Mouse (Mus musculus) Patski (cell line): ENCODE measurements around the gene Repin1. TPM values are rescaled to one million over a fixed set of nuclear protein-coding genes. Genes with fewer than 3 reads are reported as not detected.

Source experiments
- ATAC-seq: fragments of 100-300 bp; one replicate; pipeline ENCODE4 v1.8.0; 2021
- CTCF ChIA-PET: fragments of 350-600 bp; sonication (Branson Sonifier 250); formaldehyde crosslinking; loops from one replicate; lab custom pipeline; 2022; ENCODE audit warnings: inconsistent platforms; lab: Charles Lee
- POLR2A ChIA-PET: fragments of 350-600 bp; sonication (Branson Sonifier 250); formaldehyde crosslinking; loops from one replicate; lab custom pipeline; 2022; ENCODE audit warnings: antibody characterized with exemption, inconsistent platforms; lab: Charles Lee
- DNase-seq: peaks from one replicate; pipeline ENCODE4 v3.0.0-alpha.2; 2011; ENCODE audit warnings: low read depth, low spot score
- H3K27me3 ChIP-seq: fragments of 371-371 bp; one replicate; pipeline ENCODE4 v1.5.1; 2021
- CTCF ChIP-seq: fragments of 100-300 bp; IDR thresholded peaks from one replicate; pipeline ENCODE4 v1.5.1; 2021
- in situ Hi-C: fragments of 300-500 bp; cut with MboI; formaldehyde crosslinking; loops from 3 replicates; pipeline ENCODE4 v1.11.1; 2018; ENCODE audit warnings: low pct_unique_long_range_greater_than_20kb, mixed read lengths
- polyA plus RNA-seq: library from polyadenylated mRNA; unstranded; gene quantifications from one replicate; pipeline ENCODE4 v1.2.3, GENCODE M21; 2021

The Repin1 gene
- polyA plus RNA-seq, 1 experiment from 2014 or later = 44.2 TPM

DNA sequence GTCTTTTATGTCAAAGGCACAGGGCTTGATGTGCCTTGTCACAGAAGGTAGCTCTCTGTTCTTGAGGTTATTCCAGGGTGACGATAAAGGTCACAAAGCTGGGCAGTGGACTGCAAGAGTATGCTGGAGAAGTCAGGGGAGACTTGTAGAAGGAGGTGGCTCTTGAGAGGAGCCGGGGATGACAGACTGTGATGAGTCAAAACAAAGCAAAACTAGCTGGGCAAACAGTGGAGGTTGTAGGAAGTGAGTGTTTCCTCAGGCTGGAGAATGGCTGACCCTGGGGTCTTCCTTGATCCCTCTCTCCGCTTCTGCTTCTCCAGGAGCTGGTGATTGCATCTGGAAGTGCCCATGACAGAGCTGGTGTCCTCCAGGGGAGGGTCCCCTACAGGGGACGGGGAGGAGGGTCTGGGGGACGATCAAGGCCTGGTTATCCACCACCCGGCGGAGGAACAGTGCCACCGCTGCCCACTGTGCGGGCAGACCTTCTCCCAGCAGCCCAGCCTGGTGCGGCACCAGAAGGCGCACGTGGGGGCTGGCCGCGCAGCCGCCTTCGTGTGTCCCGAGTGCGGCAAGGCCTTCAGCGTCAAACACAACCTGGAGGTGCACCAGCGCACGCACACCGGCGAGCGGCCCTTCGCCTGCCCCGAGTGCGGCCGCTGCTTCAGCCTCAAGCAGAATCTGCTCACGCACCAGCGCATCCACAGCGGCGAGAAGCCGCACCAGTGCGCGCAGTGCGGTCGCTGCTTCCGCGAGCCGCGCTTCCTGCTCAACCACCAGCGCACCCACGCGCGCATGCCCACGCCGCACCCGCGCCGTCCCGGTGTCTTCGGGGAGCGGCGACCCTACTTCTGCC lies 35.4 kb downstream of the Repin1 start:
- ChIA-PET POLR2A (interaction anchor here (0.5 to 4.5 kb wide), 7 partner anchors 8 to 222 kb away, joined by 3 to 24 read pairs (median 3); partner anchors contain the start of genes Gm44965 and Repin1), CTCF (interaction anchor here (0.9 to 2.8 kb wide), 5 partner anchors 11 to 61 kb away, joined by 3 to 10 read pairs (median 4); partner anchors contain the start of gene Gimap8)
- no peaks in the 10 kb centered on the region for H3K27me3 ChIP-seq
- no peak for DNase-seq
- in situ Hi-C loops = loop anchor here (5.0 kb wide), 1 partner anchor 92 kb away; the partner anchor contains the start of gene Atp6v0e2
- peak; percentile 33 for ATAC-seq
- TF ChIP-seq CTCF = no peak

DNA sequence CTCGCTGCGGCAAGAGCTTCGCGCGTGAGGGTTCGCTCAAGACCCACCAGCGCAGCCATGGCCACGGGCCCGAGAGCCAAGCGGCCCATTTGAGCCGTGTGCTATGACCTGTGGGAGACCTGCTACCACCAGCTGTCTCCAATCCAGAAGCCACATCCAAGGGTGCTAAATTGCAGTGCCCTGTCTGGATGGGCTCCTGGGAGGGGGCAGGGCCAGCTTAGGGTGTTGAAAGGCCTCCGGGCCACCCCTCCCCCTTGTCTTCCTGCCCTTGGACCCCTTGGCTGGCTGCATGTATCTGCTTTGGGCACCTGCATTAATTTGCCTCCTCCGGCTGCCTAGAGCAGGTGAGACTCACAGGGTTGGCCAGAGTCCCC lies 36.0 kb downstream of the Repin1 start:
- H3K27me3 ChIP-seq = no peaks in the 10 kb centered on the region
- ChIA-PET CTCF (interaction anchor here (2.0 to 2.8 kb wide), 2 partner anchors 10 to 17 kb away, joined by 7 to 10 read pairs; partner anchors contain the start of gene Gimap8), POLR2A (interaction anchor here (0.5 to 4.5 kb wide), 5 partner anchors 13 to 222 kb away, joined by 3 to 24 read pairs (median 3); partner anchors contain the start of genes Gm44965 and Repin1)
- DNase-seq = no peak
- in situ Hi-C loops = loop anchor here (5.0 kb wide), 1 partner anchor 92 kb away; the partner anchor contains the start of gene Atp6v0e2
- ATAC-seq = no peak
- TF ChIP-seq CTCF = no peak

DNA sequence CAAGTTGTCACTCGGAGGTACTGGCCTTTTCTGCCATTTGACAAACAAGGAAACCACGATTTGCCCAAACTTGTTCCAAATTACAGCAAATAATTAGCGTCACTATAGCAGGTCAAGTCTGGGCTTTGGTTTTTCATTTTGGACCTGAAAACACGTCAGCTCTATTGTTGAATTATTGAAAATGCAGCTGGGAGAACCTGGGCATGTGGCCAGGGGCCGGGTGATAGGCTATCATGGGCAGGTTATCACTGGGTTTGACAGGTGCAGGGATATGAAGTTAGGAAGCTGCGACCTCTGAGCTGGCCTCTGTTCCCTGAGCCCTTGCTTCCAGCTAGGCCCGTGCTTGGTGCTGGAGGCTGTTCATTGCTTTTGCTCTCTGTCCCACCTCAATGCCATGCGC lies 37.1 kb downstream of the Repin1 start:
- POLR2A ChIA-PET = interaction anchor here (4.5 kb wide), 1 partner anchor 37 kb away, joined by 24 read pairs; the partner anchor contains the start of genes Gm44965 and Repin1
- H3K27me3 ChIP-seq = no peaks in the 10 kb centered on the region
- TF ChIP-seq CTCF = no peak
- no peak for ATAC-seq
- CTCF ChIA-PET = interaction anchor here (2.8 kb wide), 1 partner anchor 16 kb away, joined by 10 read pairs; the partner anchor contains the start of gene Gimap8
- in situ Hi-C loops = no loop called here
- no peak for DNase-seq

DNA sequence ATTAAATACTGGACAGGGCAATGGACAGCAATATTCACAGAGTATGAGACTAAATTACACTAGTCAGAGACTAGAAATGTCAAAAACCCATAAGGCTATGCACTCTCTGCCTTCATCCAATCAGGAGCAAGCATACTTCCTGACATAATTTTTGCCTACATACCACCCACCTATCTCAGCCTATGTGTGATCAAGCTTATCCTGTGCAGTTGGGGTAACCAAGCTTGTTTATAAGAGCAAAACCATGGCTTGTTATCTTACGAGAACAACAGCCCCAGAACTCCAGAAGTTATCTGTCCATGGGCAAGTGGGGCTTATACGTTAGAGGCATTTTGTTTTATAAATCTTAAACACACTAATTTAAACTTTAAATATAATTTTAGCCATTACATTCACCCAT lies 41.4 kb downstream of the Repin1 start:
- POLR2A ChIA-PET = no interaction called here
- no peak for TF ChIP-seq CTCF
- DNase-seq (no peak), ATAC-seq (no peak)
- CTCF ChIA-PET = no interaction called here
- H3K27me3 ChIP-seq = no peaks in the 10 kb centered on the region
- in situ Hi-C loops = no loop called here

DNA sequence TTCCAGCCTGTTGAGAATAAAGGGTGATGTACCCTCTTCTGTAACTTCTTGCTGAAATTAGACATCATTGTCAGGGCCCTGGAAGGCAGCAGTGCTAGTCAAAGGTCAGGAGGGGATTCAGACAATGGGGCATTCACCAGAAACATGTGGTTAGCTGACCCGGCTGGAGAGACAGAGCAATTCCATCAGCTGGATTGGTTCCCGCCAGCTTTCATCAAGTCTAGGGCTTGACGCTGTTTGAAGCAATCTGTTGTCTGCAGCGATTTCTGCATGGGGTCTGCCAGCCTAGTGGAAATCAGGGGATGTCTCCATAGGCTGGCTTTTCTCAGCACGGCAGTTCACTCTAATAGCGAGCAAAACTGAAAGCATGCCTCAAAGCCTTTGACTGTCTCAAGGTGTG lies 42.8 kb downstream of the Repin1 start:
- no peak for TF ChIP-seq CTCF
- in situ Hi-C loops = no loop called here
- ATAC-seq (no peak), DNase-seq (no peak)
- POLR2A ChIA-PET = interaction anchor here (1.0 to 1.7 kb wide), 3 partner anchors 9 to 43 kb away, joined by 3 to 4 read pairs (median 3); partner anchors contain the start of gene Repin1
- CTCF ChIA-PET = interaction anchor here (1.4 to 1.5 kb wide), 2 partner anchors 43 to 92 kb away, joined by 3 to 4 read pairs; partner anchors contain the start of genes Gm44965 and Repin1
- H3K27me3 ChIP-seq = no peaks in the 10 kb centered on the region

DNA sequence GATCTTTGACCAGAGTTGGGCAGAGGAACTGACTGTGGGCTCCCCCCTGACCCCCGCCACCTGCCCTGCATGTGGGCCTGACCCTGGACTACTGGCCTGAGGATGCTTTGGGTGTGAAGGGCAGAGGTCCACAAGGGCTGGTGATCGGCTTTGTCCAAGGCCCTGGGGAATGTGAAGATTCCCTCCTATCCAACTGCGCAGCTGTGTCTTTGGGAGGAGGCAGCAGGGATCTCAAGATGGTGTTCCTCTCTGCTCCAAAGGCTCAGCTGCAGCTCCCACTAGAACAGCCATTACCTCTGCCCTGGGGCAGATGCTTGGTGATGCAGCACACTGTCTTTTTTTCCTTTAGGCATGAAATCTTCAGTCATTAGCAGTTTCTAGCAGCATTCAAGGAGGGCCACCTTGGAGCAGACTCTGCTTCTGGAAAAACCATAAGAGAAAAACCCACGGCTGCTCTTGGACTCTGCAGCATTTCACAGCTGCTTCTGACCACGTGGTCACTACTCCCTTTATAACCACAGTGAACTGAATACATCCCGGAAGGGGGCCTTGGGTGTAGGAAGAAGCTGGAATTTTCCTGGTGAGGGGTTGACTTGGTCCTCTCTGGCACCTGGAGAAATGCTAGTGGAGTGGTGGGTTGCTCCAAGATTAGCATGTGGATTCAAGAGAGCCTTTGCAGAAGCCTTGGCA lies 44.3 kb downstream of the Repin1 start:
- no peak for TF ChIP-seq CTCF
- DNase-seq = no peak
- POLR2A ChIA-PET = interaction anchor here (1.2 to 1.7 kb wide), 2 partner anchors 10 to 45 kb away, joined by 3 to 4 read pairs; partner anchors contain the start of gene Repin1

DNA sequence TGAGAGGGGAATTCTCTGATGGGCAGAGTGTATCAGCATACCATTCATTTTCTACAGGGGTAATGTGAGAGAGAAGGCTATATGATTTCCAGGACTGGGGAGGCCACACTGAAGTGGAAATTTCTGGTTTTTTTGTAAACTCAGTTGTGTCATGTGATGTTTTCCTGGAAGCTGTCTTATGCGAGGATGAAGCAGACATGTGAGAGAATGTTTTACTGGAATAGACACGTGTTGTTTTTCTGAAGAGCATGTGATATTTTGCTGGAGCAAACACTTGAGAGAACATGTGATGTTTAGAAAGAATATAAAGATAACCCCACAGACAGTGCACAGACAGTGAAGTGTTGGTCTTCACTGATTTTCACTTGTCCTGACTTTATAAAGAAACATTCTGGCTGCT lies 44.9 kb downstream of the Repin1 start:
- CTCF ChIA-PET = interaction anchor here (1.0 kb wide), 1 partner anchor 45 kb away, joined by 3 read pairs; the partner anchor contains the start of genes Gm44965 and Repin1
- POLR2A ChIA-PET = no interaction called here
- in situ Hi-C loops = no loop called here
- no peak for TF ChIP-seq CTCF
- ATAC-seq (no peak), DNase-seq (no peak)
- H3K27me3 ChIP-seq = no peaks in the 10 kb centered on the region

More for the DNA sequence above, 44.3 kb downstream of the Repin1 start:
- ATAC-seq = no peak
- in situ Hi-C loops = no loop called here
- no peaks in the 10 kb centered on the region for H3K27me3 ChIP-seq
- CTCF ChIA-PET = interaction anchor here (1.0 kb wide), 1 partner anchor 45 kb away, joined by 3 read pairs; the partner anchor contains the start of genes Gm44965 and Repin1

DNA sequence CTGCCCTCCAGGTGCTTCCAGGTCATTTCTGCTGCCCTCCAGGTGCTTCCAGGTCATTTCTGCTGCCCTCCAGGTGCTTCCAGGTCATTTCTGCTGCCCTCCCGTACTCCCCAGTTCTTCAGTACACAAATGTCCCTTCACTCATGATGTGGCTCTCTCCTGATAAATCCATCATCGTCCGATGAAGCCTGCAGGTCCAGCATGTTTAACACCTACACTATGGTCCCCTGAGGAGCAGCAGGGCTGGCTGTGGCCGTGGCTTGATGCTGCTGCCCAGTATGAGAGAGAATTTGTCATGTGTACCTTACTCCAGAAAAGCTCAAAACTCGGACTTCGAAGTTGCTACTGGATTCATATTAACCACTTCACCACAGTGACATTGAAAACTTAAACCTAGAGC lies 47.7 kb downstream of the Repin1 start:
- DNase-seq (no peak), ATAC-seq (no peak)
- POLR2A ChIA-PET = no interaction called here
- no peaks in the 10 kb centered on the region for H3K27me3 ChIP-seq
- in situ Hi-C loops = loop anchor here (5.0 kb wide), 2 partner anchors 59 to 464 kb away; no protein-coding TSS in a partner anchor
- CTCF ChIA-PET = interaction anchor here (2.3 kb wide), 1 partner anchor 59 kb away, joined by 13 read pairs; no protein-coding TSS in a partner anchor
- no peak for TF ChIP-seq CTCF

DNA sequence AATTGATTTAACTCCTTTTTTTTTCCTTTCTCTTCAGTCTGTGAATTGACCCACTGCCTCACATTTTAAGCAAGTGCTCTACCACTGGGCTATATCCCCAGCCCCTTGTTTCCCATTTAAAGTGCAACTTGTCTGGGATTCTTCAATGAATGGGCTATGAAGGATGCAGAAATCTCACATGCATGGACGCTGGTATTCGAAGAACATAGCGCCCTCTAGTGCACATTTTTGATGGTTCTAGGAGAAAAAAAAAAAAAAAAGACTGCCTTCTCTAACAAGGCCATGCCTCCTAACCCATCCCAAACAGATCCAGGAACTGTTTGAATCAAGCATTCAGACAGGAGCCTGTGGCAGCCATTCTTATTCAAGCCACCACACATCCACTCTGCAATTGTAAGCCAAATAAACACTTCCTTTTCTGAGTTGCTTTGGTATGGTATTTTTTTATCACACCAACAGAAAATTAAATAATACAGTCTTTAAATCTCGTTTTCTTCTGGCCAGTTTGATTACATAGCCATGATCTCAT lies 49.1 kb downstream of the Repin1 start:
- no peak for ATAC-seq
- POLR2A ChIA-PET = interaction anchor here (0.6 kb wide), 1 partner anchor 86 kb away, joined by 3 read pairs; no protein-coding TSS in a partner anchor
- in situ Hi-C loops = loop anchor here (5.0 kb wide), 2 partner anchors 61 to 466 kb away; no protein-coding TSS in a partner anchor
- peak; percentile 70 for TF ChIP-seq CTCF
- CTCF ChIA-PET = interaction anchor here (0.9 to 2.3 kb wide), 3 partner anchors 60 to 212 kb away, joined by 3 to 13 read pairs (median 5); no protein-coding TSS in a partner anchor
- DNase-seq = no peak
- H3K27me3 ChIP-seq = no peaks in the 10 kb centered on the region
